Mouse (Mus musculus) ES-Bruce4 (cell line): ENCODE results near the gene Gba. TPM values are rescaled to one million over a fixed set of nuclear protein-coding genes. Genes with fewer than 3 reads are reported as not detected.

ENCODE experiments used
- H3K27ac ChIP-seq: 2 replicates; pipeline ENCODE4 v1.5.1; 2012; ENCODE audit warnings: low read length, inconsistent platforms; ENCODE audit not compliant: insufficient read depth
- H3K27me3 ChIP-seq: 2 replicates; pipeline ENCODE4 v1.6.1; 2012; ENCODE audit warnings: mild to moderate bottlenecking, low read length, inconsistent platforms; ENCODE audit not compliant: control insufficient read depth, poor library complexity, insufficient read depth, severe bottlenecking
- H3K36me3 ChIP-seq: 2 replicates; pipeline ENCODE4 v1.6.1; 2012; ENCODE audit warnings: inconsistent platforms, mild to moderate bottlenecking, low read length, moderate library complexity; ENCODE audit not compliant: control insufficient read depth, poor library complexity, insufficient read depth, severe bottlenecking
- H3K4me1 ChIP-seq: one replicate; pipeline ENCODE4 v1.8.1; 2011; ENCODE audit warnings: low read length; ENCODE audit not compliant: control insufficient read depth, insufficient read depth
- H3K4me3 ChIP-seq: 2 replicates; pipeline ENCODE4 v1.5.1; 2011; ENCODE audit warnings: low read depth, mild to moderate bottlenecking, low read length
- H3K9ac ChIP-seq: 2 replicates; pipeline ENCODE4 v1.6.1; 2012; ENCODE audit warnings: low read depth, mild to moderate bottlenecking, inconsistent platforms; ENCODE audit not compliant: poor library complexity, severe bottlenecking
- H3K9me3 ChIP-seq: replicated peaks from 2 replicates; pipeline ENCODE4 v1.6.1; 2012; ENCODE audit warnings: mild to moderate bottlenecking, low read length, inconsistent platforms; ENCODE audit not compliant: control insufficient read depth, poor library complexity, insufficient read depth, severe bottlenecking
- CTCF ChIP-seq: IDR thresholded peaks from one replicate; pipeline ENCODE4 v1.8.1; 2011; ENCODE audit warnings: low read depth, low read length
- EP300 ChIP-seq: IDR thresholded peaks from 2 replicates; pipeline ENCODE4 v1.6.1; 2011; ENCODE audit warnings: low read depth, low read length; ENCODE audit not compliant: insufficient read depth
- POLR2A ChIP-seq: IDR thresholded peaks from one replicate; pipeline ENCODE4 v1.8.1; 2011; ENCODE audit warnings: low read length; ENCODE audit not compliant: insufficient read depth
- polyA plus RNA-seq: library from polyadenylated mRNA; stranded (reverse); fragments of >200 nt; gene quantifications from 2 replicates; pipeline ENCODE4 v1.2.4, GENCODE M21; 2011; ENCODE audit warnings: low read depth; ENCODE audit not compliant: missing spikeins, insufficient read depth, insufficient read length

Gba gene
- polyA plus RNA-seq, 1 experiment = 31.5 TPM

GRCm38 (mm10) chr3:89174844-89175243 is 27.9 kb upstream of the Gba start:
- Histone ChIP-seq H3K4me1 (no peaks in the 10 kb centered on the region), H3K27me3 (no peaks in the 10 kb centered on the region), H3K27ac (no peak overlapping the region), H3K9me3 (no peaks in the 10 kb centered on the region), H3K36me3 (peaks cover 67% of the 10 kb centered on the region), H3K9ac (no peak overlapping the region), H3K4me3 (no peak overlapping the region)
- no peak for TF ChIP-seq POLR2A
- TF ChIP-seq CTCF = no peak

- Histone ChIP-seq H3K27ac (no peak overlapping the region), H3K9me3 (no peaks in the 10 kb centered on the region), H3K9ac (no peak overlapping the region), H3K4me1 (no peaks in the 10 kb centered on the region), H3K36me3 (peaks cover 60% of the 10 kb centered on the region), H3K4me3 (no peak overlapping the region), H3K27me3 (no peaks in the 10 kb centered on the region)
- TF ChIP-seq EP300 = no peak
- no peak for TF ChIP-seq POLR2A
- TF ChIP-seq CTCF = no peak
Observed at GRCm38 (mm10) chr3:89175544-89175943, 27.2 kb upstream of the Gba start.

GRCm38 (mm10) chr3:89176421-89176820 is 26.3 kb upstream of the Gba start:
- H3K9ac ChIP-seq = no peak overlapping the region
- no peaks in the 10 kb centered on the region for H3K27me3 ChIP-seq
- H3K4me3 ChIP-seq = no peak overlapping the region
- TF ChIP-seq CTCF (no peak), EP300 (no peak), POLR2A (no peak)
- no peaks in the 10 kb centered on the region for H3K9me3 ChIP-seq
- H3K27ac ChIP-seq = 0 out of 2 replicates have a peak overlapping the region, but pooled peaks have one; percentile 17
- no peaks in the 10 kb centered on the region for H3K4me1 ChIP-seq
- H3K36me3 ChIP-seq = peaks cover 54% of the 10 kb centered on the region

- no peaks in the 10 kb centered on the region for H3K27me3 ChIP-seq
- TF ChIP-seq EP300 = no peak
- no peak for TF ChIP-seq POLR2A
- TF ChIP-seq CTCF = no peak
- peak within 1 kb of the TSS; percentile 34; the same call in 1 of the 2 replicates for H3K27ac ChIP-seq
- H3K9me3 ChIP-seq = no peaks in the 10 kb centered on the region
- peaks cover 1% of the 10 kb centered on the region for H3K4me1 ChIP-seq
- peak within 1 kb of the TSS; percentile 85 for H3K9ac ChIP-seq
- H3K4me3 ChIP-seq = peak within 1 kb of the TSS; percentile 94
- peaks cover 45% of the 10 kb centered on the region for H3K36me3 ChIP-seq
Observed at GRCm38 (mm10) chr3:89177242-89178106, 25.3 kb upstream of the Gba start, which contains the start of gene Scamp3. TSS of gene Scamp3 (plus strand) at chr3:89177473.

- H3K4me3 ChIP-seq = peak overlapping the region; percentile 94
- peaks cover 40% of the 10 kb centered on the region for H3K36me3 ChIP-seq
- no peaks in the 10 kb centered on the region for H3K27me3 ChIP-seq
- TF ChIP-seq POLR2A (no peak), EP300 (no peak)
- H3K27ac ChIP-seq = 0 out of 2 replicates have a peak overlapping the region, but pooled peaks have one; percentile 32
- H3K4me1 ChIP-seq = peaks cover 1% of the 10 kb centered on the region
- no peaks in the 10 kb centered on the region for H3K9me3 ChIP-seq
- peak overlapping the region; percentile 85 for H3K9ac ChIP-seq
Observed at GRCm38 (mm10) chr3:89178107-89178385, 24.7 kb upstream of the Gba start.

- no peak overlapping the region for H3K4me3 ChIP-seq
- H3K9ac ChIP-seq = no peak overlapping the region
- no peak for TF ChIP-seq EP300
- no peak overlapping the region for H3K27ac ChIP-seq
- peaks cover 1% of the 10 kb centered on the region for H3K4me1 ChIP-seq
- peaks cover 31% of the 10 kb centered on the region for H3K36me3 ChIP-seq
- H3K9me3 ChIP-seq = no peaks in the 10 kb centered on the region
- no peaks in the 10 kb centered on the region for H3K27me3 ChIP-seq
Observed at GRCm38 (mm10) chr3:89179056-89179455, 23.7 kb upstream of the Gba start.
